Mouse (Mus musculus) heart, embryonic 11.5 days (tissue): Measurements from ENCODE around the gene Hmgn1. TPM values are rescaled to one million over a fixed set of nuclear protein-coding genes. Genes with fewer than 3 reads are reported as not detected.
A peak's percentile ranks its signal among the peaks of the same experiment; 100 is the strongest.

ENCODE experiments used
- ATAC-seq: fragments of 200-750 bp; cut with Nextera tagmentation; replicated peaks from 2 replicates; pipeline ENCODE4 v1.8.0; 2017; ENCODE audit warnings: moderate library complexity; ENCODE audit not compliant: insufficient number of reproducible peaks, low FRiP score, low TSS enrichment
- H3K27ac ChIP-seq: fragments of 300-500 bp; sonication (generic); 2 replicates; pipeline ENCODE4 v1.5.1; 2014; ENCODE audit warnings: mild to moderate bottlenecking, low read depth, low read length
- H3K27me3 ChIP-seq: fragments of 300-500 bp; sonication (generic); 2 replicates; pipeline ENCODE4 v1.6.1; 2014; ENCODE audit warnings: mild to moderate bottlenecking, low read length, mixed read lengths; ENCODE audit not compliant: control insufficient read depth, insufficient read depth
- H3K36me3 ChIP-seq: fragments of 300-500 bp; sonication (generic); 2 replicates; pipeline ENCODE4 v1.6.1; 2014; ENCODE audit warnings: mild to moderate bottlenecking, low read length, moderate library complexity, mixed read lengths; ENCODE audit not compliant: control insufficient read depth, insufficient read depth
- H3K4me1 ChIP-seq: fragments of 300-500 bp; sonication (generic); 2 replicates; pipeline ENCODE4 v1.6.1; 2014; ENCODE audit warnings: low read length; ENCODE audit not compliant: control insufficient read depth, insufficient read depth
- H3K4me2 ChIP-seq: fragments of 300-500 bp; sonication (generic); 2 replicates; pipeline ENCODE4 v1.6.1; 2014; ENCODE audit warnings: mild to moderate bottlenecking, moderate library complexity
- H3K4me3 ChIP-seq: fragments of 300-500 bp; sonication (generic); 2 replicates; pipeline ENCODE4 v1.5.1; 2014; ENCODE audit warnings: low read depth, low read length
- H3K9ac ChIP-seq: fragments of 300-500 bp; sonication (generic); 2 replicates; pipeline ENCODE4 v1.6.1; 2014; ENCODE audit warnings: mild to moderate bottlenecking, low read depth, low read length, moderate library complexity
- H3K9me3 ChIP-seq: fragments of 300-500 bp; sonication (generic); replicated peaks from 2 replicates; pipeline ENCODE4 v1.6.1; 2016; ENCODE audit warnings: low read length; ENCODE audit not compliant: control insufficient read depth
- WGBS: fragments of 180-500 bp; shearing (Covaris S2); extraction: QIAGEN DNeasy Blood & Tissue Kit; methylation state at CpG from one replicate; pipeline ENCODE4 v1.1.7; 2014; ENCODE audit not compliant: insufficient replicate concordance; 5-methylcytosine and 5-hydroxymethylcytosine counted together
- polyA plus RNA-seq: library from polyadenylated mRNA; unstranded; fragments of >200 nt; fragmentation: Nextera tagmentation; extraction: Ambion mirVana; gene quantifications from 2 replicates; pipeline ENCODE4 v1.2.1, GENCODE M21; 2014

Gene Hmgn1
- polyA plus RNA-seq, 1 experiment from 2014 or later, result 543 TPM

DNA sequence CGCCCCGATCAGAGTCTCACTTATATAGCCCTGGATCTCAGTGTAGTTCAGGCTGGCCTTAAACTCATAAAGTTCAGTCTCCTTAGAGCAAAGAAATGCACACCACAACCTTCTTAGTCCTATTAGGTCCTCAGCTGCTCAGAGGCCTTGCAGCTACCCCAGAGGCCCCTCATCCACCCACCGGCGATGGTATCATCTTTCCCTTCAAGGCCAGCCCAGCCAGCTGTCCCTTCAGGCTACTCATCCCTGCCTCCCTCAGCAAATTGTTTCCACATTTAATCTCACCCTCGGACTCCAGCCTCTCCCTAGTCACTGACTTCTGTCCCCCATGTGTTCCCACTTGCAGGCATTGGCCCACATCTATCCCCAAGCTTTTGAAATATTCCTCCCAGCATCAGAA, 39.4 kb downstream of the Hmgn1 start:
- H3K9me3 ChIP-seq, result no peaks in the 10 kb centered on the region
- H3K27me3 ChIP-seq, result no peaks in the 10 kb centered on the region
- H3K4me2 ChIP-seq, result no peak overlapping the region
- WGBS, result 63% methylated on average over 5 of the region's 5 CpGs
- ATAC-seq, result no peak
- no peaks in the 10 kb centered on the region for H3K36me3 ChIP-seq
- peaks cover 22% of the 10 kb centered on the region for H3K4me1 ChIP-seq
- no peak overlapping the region for H3K27ac ChIP-seq
- H3K4me3 ChIP-seq, result no peak overlapping the region
- H3K9ac ChIP-seq, result no peak overlapping the region

DNA sequence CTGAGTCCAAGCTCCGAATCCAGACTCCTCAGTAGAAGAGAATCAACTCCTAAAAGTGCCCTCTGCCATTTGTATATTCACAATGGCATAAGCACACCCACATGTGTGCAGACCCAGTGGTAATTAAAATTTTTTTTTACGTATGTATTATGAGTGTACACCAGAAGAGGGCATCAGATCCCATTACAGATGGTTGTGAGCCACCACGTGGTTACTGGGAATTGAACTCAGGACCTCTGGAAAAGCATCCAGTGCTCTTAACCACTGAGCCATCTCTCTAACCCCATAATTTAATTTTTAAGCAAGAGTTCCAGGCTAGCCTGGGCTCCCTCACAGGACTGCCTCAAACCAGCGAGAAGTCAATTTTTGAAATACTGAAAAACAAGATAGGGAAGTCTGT, 40.1 kb downstream of the Hmgn1 start:
- Histone ChIP-seq H3K4me1 (peaks cover 22% of the 10 kb centered on the region), H3K27ac (no peak overlapping the region), H3K9me3 (no peaks in the 10 kb centered on the region), H3K4me3 (no peak overlapping the region), H3K27me3 (no peaks in the 10 kb centered on the region), H3K9ac (no peak overlapping the region), H3K36me3 (no peaks in the 10 kb centered on the region), H3K4me2 (no peak overlapping the region)
- 72% methylated on average over 4 of the region's 4 CpGs for WGBS
- no peak for ATAC-seq

DNA sequence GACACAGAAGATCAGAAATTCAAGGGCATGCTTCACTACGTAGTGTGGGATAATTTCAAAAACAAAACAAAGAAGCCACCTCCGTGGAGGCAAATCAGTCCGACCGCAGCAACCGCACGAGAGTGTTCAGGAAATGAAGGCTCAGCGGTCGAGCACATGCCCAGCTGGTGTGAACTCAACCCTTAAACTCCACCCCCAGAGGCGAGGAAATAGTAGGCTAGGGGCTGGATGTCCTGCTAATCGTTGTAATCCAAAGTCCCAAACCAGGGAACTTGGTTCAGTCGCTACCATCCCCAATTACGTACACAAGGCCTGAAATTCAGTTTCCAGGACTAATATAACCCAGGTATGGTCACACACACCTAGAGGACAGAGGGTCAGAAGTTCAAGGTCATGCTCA, 40.5 kb downstream of the Hmgn1 start:
- H3K36me3 ChIP-seq, result no peaks in the 10 kb centered on the region
- peaks cover 21% of the 10 kb centered on the region for H3K4me1 ChIP-seq
- H3K27me3 ChIP-seq, result no peaks in the 10 kb centered on the region
- no peak overlapping the region for H3K4me3 ChIP-seq
- no peak overlapping the region for H3K9ac ChIP-seq
- WGBS, result 72% methylated on average over 12 of the region's 12 CpGs
- H3K27ac ChIP-seq, result no peak overlapping the region
- no peak for ATAC-seq
- no peak overlapping the region for H3K4me2 ChIP-seq
- H3K9me3 ChIP-seq, result no peaks in the 10 kb centered on the region

DNA sequence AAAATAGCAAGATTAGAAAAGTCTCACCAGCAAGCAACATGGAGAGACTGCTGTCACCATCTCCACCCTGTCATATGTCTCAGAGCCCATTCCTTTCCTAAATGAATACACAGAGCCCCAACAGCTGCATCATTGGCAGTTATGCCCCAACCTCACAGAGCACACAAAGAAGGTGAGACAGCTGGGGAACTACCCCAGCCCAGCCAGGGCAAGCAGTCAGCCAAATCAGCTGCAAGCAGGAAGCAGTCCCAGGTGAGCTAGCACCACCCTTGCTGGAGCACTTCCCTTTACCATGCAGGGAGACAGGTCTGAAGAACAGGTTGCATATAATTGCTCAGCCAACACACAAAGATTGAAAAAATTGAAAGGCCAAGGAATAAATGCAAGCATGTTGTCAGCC, 41.9 kb downstream of the Hmgn1 start:
- Histone ChIP-seq H3K4me1 (peaks cover 16% of the 10 kb centered on the region), H3K4me2 (no peak overlapping the region), H3K4me3 (no peak overlapping the region), H3K36me3 (no peaks in the 10 kb centered on the region), H3K27ac (no peak overlapping the region), H3K9ac (no peak overlapping the region), H3K9me3 (no peaks in the 10 kb centered on the region), H3K27me3 (no peaks in the 10 kb centered on the region)
- ATAC-seq, result no peak

DNA sequence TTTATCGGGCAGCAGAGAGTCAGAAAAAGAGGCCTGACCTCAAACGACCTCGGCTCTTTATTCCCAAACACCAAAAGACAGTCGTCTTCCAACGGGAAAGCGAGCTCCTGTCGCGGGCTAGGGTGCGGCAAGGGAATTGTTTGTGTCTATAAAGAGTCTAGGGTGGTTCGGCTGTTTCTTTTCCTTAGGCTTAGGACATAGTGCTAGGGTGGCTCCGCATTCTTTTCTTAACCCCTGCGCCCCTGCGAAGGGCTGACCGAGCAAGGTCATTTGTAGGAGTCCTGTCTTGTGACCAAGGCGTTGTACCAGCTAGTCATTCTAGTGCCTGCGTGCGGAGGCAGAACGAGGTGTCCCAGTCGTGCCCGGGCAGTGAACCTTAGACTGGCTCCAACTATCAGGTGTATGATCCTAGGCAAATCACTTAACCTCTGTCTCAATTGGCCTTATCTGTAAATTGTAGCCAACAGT, 44.3 kb downstream of the Hmgn1 start:
- H3K4me1 ChIP-seq, result peaks cover 17% of the 10 kb centered on the region
- WGBS, result 5% methylated on average over 20 of the region's 20 CpGs
- 0 out of 2 replicates have a peak, but pooled peaks have one; percentile 3 for ATAC-seq

DNA sequence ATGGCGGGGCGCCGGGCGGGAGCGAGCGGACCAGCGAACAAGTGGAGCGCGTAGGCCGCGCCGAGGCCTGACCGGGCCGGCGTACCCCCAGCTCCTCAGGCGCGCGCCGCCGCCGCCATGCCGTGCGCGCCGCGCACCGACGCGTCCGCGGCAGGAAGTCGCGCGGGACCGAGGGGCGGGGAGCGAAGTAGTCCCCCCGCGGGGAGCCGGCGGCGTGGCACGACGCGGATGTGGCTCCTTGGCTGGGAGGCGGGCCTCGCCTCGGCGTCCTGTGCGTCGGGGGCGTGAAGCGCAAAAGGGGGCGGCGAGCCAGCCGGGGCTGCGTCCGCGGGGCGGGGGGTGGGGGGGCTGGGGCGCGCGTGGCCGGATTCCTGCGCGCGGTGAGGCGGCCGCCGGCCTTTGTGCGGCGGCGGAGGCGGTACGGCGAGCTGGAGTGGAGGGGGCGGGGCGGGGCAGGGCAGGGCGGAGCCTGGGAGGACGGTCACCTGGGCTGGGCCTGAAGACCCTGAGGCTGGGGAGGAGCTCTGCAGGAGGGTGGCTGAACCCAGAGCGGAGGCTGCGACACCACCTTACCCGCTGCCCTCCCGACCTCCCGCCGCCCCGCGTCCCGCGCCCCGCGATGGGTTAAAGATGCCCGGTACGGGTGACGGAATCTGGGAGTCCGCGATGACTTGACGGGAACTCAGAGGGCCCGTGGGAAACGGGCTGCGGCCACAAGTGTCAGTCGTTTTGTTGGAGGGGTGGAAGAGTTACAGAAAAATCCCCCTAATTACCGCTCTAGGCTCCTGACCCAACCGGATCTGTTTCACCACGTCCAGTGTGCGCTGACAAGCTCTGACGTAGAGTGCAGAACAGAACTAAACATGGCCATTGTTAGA, 45.0 kb downstream of the Hmgn1 start, which contains the start of gene Brwd1:
Gene Brwd1 (minus strand): TSS at position 226 of the 878 bp plus-strand sequence.
- Histone ChIP-seq H3K4me3 (peak within 1 kb of the TSS; percentile 67), H3K4me2 (peak within 1 kb of the TSS; percentile 84), H3K4me1 (peaks cover 17% of the 10 kb centered on the region), H3K27ac (peak within 1 kb of the TSS; percentile 97), H3K27me3 (no peaks in the 10 kb centered on the region), H3K9ac (peak within 1 kb of the TSS; percentile 89), H3K9me3 (no peaks in the 10 kb centered on the region), H3K36me3 (peaks cover 11% of the 10 kb centered on the region)
- under 1% methylated on average over 73 of the region's 107 CpGs for WGBS
- ATAC-seq, result peak; percentile 88

More for the DNA sequence above, 44.3 kb downstream of the Hmgn1 start:
- peak overlapping the region; percentile 89 for H3K9ac ChIP-seq
- H3K4me2 ChIP-seq, result peak overlapping the region; percentile 84
- peak overlapping the region; percentile 67 for H3K4me3 ChIP-seq
- H3K27me3 ChIP-seq, result no peaks in the 10 kb centered on the region
- no peaks in the 10 kb centered on the region for H3K9me3 ChIP-seq
- peak overlapping the region; percentile 97 for H3K27ac ChIP-seq
- peaks cover 11% of the 10 kb centered on the region; the same call in 1 of the 2 replicates for H3K36me3 ChIP-seq

DNA sequence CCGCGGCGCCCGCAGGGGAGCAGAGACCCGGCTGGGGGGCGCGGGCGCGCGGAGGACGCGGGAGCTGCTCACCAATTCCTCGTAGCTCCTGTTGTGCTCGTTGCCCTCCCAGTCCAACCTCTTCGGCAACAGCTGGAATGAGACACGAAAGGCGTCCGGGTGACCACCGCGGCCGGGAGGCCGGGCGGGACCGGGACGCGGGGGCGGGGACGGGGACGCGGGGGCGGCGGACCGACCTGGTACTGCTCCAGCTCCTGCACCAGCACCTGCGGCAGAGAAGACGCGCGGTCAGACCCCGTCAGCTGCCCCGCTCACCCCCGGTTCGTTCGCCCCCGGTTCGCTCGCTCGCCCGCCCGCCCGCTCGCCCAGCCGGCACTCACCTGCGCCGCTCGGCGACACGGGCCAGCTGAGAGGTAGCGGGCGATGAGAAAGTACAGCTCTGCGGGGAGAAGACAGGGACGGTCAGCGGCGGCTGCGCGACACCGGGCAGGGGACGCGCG, 45.7 kb downstream of the Hmgn1 start:
- ATAC-seq, result peak; percentile 27
- no peaks in the 10 kb centered on the region for H3K27me3 ChIP-seq
- H3K36me3 ChIP-seq, result peaks cover 11% of the 10 kb centered on the region
- H3K4me2 ChIP-seq, result peak overlapping the region; percentile 84
- under 1% methylated on average over 44 of the region's 68 CpGs for WGBS
- H3K27ac ChIP-seq, result peak overlapping the region; percentile 97
- H3K4me3 ChIP-seq, result peak overlapping the region; percentile 67
- H3K4me1 ChIP-seq, result peaks cover 17% of the 10 kb centered on the region
- no peaks in the 10 kb centered on the region for H3K9me3 ChIP-seq
- peak overlapping the region; percentile 89 for H3K9ac ChIP-seq

DNA sequence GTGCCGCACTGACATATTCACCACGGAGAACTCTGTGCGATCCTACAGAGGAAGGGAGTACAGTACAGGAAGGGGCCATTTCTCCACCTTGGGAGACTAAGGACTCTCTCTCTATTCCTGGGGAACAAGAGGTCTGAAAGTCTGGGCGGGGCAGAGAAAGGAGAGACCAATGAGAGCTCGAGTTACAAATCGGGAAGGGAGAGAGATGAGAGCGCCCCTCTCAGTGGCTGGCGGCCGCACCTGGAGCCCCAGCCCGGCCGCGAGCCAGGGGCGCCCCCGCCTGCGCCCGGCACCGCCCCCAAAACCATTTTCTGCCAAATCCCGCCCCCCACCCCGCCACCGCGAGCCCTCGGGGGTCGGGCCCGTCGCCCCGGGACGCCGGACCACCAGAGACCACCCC, 46.2 kb downstream of the Hmgn1 start:
- peak overlapping the region; percentile 89 for H3K9ac ChIP-seq
- H3K36me3 ChIP-seq, result peaks cover 13% of the 10 kb centered on the region
- H3K27ac ChIP-seq, result peak overlapping the region; percentile 97
- no peaks in the 10 kb centered on the region for H3K27me3 ChIP-seq
- H3K9me3 ChIP-seq, result no peaks in the 10 kb centered on the region
- peak overlapping the region; percentile 84 for H3K4me2 ChIP-seq
- ATAC-seq, result peak; percentile 85
- WGBS, result under 1% methylated on average over 27 of the region's 28 CpGs
- peaks cover 18% of the 10 kb centered on the region for H3K4me1 ChIP-seq
- peak overlapping the region; percentile 67 for H3K4me3 ChIP-seq
